Mouse (Mus musculus) gastrocnemius, adult 18-20 months (tissue): ENCODE data around the gene Insyn1. TPM values are rescaled to one million over a fixed set of nuclear protein-coding genes. Genes with fewer than 3 reads are reported as not detected.

Experiments used
- DNase-seq: peaks from one replicate; pipeline ENCODE4 v3.0.0; 2021; ENCODE audit warnings: low spot score
- total RNA-seq, 2 experiments: library from RNA; stranded (reverse); gene quantifications; 2 replicates each; pipeline ENCODE4 v1.2.3; 2021

The Insyn1 gene
- total RNA-seq, 2 experiments from 2014 or later = 24.5 to 31.0 TPM

DNA sequence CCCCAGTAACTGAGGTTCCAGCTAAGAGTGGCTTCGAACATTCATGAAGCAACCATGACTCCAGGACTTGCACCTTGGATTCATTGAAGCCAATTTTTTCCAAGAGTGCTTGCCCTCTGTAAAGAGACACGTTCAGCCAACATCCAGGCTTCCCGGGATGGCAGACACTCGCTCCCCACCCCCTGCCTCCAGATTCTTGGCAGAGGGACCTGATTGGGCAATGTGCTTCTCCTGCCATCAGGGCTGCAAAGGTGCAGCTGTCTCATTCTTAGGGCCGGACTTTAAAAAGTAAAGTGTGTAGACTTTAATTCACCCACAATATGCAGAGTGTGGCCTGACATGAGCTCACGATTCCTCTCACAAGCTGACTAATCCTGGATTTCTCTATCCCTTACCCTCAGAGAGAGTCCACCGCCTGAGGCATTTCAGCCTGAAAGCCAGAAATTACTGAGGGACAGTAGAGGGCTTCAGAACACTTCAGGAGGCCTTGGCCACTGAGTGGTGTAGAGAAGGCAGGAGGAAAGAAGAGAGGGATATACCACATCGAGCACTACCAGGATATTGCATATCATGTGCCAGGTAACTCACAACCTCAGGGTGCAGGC lies 15.1 kb upstream of the Insyn1 start:
- DNase-seq = peak; percentile 43

DNA sequence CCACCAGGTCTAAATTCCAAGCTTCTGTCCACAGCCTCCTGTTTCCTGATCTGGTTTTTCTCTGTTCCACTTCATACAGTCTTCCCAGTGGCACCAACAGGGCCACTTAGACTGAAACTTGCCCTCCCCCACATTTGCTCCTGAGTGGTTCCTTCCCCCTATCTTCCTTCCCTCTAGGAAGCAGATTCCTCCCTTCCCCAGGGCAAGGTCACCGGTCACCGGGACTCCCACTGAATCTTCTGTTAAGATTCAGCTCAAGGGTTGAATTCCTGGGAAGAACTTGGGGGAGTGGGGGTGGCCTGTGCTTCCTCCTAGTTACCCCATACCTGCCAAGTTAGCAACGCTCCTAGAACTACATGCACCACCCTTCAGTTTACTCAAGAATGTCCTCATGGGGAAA lies 1.3 kb upstream of the Insyn1 start:
- no peak for DNase-seq

- no peak for DNase-seq
These were observed 896 bp downstream of the Insyn1 start for GRCm38 (mm10) chr9:58489133-58489864.

DNA sequence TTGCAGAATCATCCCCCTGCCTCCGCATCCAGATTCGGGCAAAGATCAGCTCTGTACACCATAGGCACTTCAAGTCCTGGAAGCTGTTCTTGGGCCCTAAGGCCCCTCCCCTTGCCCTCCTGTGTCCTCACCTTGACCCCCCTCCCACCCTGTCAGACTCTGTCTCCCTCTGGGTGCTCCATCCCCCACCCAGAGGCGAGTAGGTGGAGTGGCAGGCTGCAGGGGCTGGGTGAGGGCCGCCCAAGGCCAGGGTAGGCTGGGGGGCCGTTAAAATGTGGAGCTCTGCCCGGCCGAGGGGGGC lies 1.4 kb downstream of the Insyn1 start:
- no peak for DNase-seq

- DNase-seq = no peak
These were observed 2.0 kb downstream of the Insyn1 start for GRCm38 (mm10) chr9:58490391-58490790.

DNA sequence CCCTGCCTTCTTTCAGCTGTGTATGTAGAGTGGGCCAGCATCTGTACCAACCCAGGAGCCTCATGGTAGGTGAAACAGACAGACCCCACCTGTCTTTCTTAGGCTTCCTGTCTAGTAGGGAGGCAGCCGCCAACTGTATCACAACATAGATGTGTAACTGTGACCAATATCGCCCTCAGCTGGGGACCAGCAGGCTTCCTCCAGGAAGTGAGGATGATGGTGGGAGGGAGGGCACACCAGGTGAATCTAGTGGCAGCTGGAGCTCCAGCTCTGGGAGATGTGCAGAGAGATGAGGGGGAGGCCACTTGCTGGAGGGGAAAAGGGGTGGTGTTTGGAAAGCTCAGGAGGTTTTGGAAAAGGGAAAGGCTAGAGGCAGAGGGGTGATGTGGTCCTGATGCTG lies 6.6 kb downstream of the Insyn1 start:
- no peak for DNase-seq

GRCm38 (mm10) chr9:58496470-58497182 lies 8.2 kb downstream of the Insyn1 start:
- DNase-seq = no peak

DNA sequence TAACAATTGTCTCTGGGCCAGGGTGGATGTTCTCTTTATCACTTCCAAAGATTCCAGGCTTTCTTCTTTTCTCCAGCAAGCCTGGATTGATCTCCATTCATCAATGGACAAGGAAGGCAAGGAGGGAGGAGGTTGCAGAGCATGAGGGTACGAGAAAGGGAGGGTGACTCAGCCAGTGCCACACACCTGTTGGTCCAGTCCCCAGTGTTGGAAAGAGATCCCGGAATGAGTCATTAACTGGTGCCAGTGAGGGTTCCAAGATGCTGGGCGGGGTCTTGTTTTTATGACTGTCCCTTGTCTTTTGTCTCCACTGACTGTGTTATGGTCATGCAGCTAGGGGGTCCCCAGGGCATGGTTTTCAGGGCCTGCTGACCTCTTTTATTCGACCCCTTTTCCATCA lies 9.5 kb downstream of the Insyn1 start:
- no peak for DNase-seq

GRCm38 (mm10) chr9:58500946-58501345 lies 12.5 kb downstream of the Insyn1 start:
- DNase-seq = no peak

DNA sequence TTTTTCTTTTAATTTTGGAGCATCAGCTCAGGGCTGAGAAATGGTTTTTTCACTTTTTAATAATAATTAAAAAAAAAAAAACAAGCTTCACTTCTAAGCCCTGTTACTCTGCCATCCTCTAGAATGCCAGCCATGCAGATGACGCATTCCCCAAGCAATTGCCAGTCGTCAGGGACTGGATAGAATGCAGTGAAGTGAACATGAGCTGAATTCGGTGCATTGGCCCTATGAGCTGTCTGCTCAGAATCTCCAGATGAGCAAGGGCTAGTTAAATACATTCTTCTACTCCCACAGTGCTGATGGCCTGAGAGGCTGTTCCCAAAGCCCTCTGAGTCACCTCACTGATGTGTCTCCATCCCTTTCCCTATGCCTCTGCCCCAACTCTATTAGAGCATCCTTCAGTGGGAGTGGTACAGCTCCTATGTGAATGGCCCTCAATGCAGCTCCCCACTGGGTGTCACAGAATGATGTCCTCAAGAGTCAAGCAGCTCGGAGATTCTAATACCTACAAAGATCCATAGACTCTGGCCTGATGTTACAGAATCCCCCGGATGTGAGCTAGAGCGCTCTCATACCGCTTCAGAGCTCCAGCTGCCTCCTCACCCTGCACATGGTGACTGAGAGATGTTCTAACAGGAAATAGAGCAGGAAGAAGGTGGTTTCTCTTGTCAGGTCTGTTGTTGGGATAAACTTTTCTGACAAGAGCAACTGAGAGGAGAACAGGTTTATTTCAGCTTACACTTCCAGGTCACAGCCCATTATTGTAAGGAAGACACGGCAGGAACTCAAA lies 19.0 kb downstream of the Insyn1 start:
- DNase-seq = no peak

DNA sequence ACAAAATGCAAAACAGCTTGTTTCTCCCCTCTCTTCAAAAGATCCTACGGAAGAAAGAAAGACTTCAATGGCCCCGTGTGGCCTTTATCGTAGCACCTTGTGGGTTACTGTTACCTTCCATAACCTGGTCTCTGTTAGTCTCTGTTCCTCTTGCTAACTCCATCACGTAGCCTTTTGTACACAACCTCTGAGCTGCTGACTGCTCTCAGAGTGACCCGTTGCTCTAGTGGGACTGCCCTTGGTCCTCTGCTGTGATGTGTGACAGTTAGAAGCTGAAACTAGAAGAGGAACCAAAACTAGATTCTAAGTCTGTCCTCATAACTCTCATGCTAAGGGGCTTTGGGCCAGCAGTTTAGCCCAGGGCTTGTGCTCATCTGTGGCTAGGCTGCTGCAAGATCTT lies 22.0 kb downstream of the Insyn1 start:
- DNase-seq = no peak

DNA sequence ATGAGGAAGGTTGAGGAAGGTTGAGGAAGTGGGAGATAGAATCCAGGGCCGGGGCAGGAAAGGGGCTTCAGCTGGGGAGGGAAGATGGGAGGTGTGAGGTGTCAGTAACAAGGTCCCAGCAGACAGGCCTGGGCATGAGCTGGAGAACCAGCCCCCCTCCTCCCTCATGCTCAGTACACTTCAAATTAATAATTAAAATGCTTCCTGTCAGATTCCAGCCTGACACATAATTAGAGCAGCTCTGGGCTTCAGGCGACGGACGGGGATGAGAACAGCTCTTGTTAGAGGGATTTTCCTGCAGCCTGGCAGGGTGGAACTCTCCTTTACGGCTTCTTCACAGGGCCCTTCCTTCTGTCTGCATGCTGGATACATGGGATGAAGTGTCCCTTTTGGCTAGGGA lies 25.3 kb downstream of the Insyn1 start:
- DNase-seq = no peak

- peak; percentile 9 for DNase-seq
These were observed 28.1 kb downstream of the Insyn1 start for GRCm38 (mm10) chr9:58516480-58516879.

DNA sequence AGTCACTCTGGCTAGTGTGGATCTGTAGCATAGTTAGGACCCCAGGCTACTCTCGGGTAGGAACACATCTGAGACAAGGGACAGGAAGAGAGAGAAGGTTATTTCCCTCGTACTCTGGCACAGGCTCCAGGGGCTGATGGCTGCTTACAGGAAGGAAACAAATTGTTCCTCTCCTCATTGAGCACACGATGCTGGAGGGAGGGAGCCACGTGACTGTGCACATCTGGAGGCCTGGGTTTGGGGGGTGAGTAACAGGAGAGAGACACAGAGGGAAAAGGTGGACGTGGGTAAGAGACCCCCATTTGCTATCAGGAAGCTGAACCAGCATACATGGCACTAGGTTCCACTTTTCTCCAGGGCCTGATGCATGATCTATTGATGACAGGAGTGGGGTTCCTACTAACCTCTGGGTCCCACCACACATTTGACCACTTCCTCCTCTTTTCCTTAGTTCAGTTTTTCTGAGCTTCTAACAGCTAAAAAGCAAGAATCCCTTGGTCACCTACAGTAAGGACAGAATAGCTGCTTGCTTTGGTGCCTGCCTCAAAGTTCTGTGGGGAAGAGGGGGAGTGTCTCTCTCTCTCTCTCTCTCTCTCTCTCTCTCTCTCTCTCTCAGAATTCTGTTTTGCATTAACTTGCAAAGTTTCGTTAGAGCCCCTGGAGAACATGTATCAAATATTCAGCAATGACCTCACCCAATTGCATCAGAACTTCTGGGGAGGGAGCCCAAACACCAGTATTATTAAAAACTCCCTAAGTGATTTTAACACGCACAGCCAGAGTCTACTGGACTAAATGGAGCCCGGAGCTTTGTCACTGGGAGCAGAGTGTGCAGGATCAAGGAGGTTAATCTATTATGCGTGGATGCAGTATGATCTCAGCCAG lies 29.7 kb downstream of the Insyn1 start:
- peak; percentile 62 for DNase-seq

- no peak for DNase-seq
These were observed 31.6 kb downstream of the Insyn1 start for GRCm38 (mm10) chr9:58519953-58520352.

DNA sequence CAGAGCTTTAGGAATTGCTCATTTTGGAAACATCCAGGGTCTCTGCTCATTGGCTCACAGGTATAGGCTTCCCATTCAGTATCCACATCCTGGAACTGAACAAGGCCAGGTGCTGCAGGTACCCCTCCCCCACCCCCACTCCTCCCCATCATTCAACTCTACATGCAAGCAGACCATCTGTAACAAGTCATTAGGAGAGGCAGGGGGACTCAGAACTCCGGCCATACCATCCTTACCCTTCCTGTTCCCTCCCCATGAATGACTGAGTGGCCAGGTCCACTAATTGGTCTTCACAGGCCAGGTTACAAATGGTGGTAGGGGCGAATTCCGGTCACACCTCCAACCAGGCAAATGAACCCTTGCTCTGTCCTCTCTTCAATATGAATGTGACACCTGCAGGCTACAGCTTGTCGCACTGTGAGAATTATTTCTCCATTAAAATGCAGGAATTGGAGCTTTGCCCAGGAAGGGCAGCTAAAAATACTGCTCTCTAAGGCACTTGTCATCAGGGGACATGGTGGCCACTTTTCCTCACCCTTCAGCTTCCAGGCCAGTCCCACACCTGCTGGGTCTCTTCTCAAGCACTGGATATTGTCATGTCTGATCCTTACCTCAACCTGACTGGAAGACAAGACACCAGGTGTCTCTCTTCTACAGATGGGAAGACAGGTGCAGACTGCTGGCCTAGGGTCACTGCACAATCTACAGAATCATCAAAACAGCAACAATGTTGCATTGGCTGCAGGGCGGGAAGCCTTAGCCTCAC lies 32.6 kb downstream of the Insyn1 start:
- peak; percentile 26 for DNase-seq

- DNase-seq = peak; percentile 23
These were observed 33.5 kb downstream of the Insyn1 start for GRCm38 (mm10) chr9:58521883-58522423.

DNA sequence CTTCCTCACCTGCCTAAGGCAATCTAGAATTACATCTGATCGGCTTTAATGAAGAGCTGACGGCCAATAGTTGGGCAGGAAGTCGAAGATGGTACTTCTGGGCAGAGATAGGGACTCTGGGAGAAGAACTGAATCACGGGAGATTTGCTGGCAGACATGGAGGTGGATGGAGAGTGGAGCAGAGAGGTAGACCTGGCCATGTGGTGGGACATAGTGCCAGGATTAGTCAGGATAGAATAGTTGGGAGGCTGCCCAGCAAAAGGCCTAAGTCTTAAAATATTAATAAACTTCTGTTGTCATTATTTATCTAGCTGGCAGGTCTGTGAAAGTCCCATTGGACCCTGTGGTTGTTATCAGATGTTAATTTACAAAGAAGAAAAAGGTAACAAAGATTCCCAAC lies 36.7 kb downstream of the Insyn1 start:
- no peak for DNase-seq

DNA sequence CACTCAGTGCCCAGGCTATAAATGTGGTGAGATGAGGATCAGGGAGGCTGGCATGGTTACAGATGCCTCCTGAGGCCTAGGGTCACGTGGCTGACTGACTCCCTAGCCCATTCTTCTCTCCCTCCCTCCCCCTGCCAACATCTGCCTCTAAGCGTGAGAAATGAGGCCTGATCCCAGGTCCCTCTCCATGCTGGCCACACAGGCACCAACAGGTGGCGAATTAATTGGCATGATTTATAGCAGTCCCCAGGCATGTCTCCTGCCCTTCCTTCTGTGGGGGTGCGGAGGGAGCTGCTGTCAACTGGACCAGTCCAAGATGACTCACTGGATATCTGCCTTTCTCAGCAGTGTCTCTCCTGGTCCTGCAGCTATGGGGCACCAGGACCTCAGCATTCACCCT lies 39.4 kb downstream of the Insyn1 start:
- DNase-seq = no peak

DNA sequence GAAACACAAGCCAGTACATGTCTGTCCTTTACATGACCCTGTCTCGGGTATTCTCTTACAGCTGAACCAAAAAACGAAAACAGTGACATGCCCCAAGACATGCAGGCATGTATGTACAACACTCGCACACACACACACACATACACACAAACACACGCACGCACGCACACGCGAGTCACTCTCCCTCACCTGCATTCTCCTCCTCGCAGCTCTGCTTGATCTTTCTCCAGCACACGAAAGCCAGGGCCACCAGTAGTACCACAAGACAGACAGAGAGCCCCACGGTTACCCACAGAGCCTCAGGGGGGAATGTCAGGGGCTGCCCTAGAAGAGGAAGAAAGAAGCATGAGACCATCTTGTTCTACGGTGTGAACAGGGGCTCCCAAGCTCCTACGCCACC lies 42.0 kb downstream of the Insyn1 start:
- DNase-seq = no peak
